Mouse (Mus musculus) kidney, adult 2 months (tissue): ENCODE data around the gene P2ry14. TPM values are rescaled to one million over a fixed set of nuclear protein-coding genes. Genes with fewer than 3 reads are reported as not detected.

ENCODE experiments used
- DNase-seq: peaks from one replicate; pipeline ENCODE4 v3.0.0; 2021
- H3K27ac ChIP-seq: fragments of 200-500 bp; 2 replicates; pipeline ENCODE4 v1.5.1; 2012; ENCODE audit warnings: low read depth, low read length, control low read depth, inconsistent platforms; ENCODE audit not compliant: insufficient read depth
- H3K27me3 ChIP-seq: fragments of 200-500 bp; replicated peaks from 2 replicates; pipeline ENCODE4 v1.6.1; 2012; ENCODE audit warnings: mild to moderate bottlenecking, moderate library complexity, low read length, inconsistent platforms; ENCODE audit not compliant: control insufficient read depth, insufficient read depth
- H3K36me3 ChIP-seq: fragments of 200-500 bp; 2 replicates; pipeline ENCODE4 v1.6.1; 2012; ENCODE audit warnings: mild to moderate bottlenecking, moderate library complexity, low read length, inconsistent platforms; ENCODE audit not compliant: control insufficient read depth, insufficient read depth
- H3K4me1 ChIP-seq: fragments of 200-500 bp; 2 replicates; pipeline ENCODE4 v1.6.1; 2011; ENCODE audit warnings: low read length; ENCODE audit not compliant: control insufficient read depth, insufficient read depth
- H3K4me3 ChIP-seq: fragments of 200-500 bp; 2 replicates; pipeline ENCODE4 v1.5.1; 2011; ENCODE audit warnings: mild to moderate bottlenecking, low read depth, low read length, control low read depth; ENCODE audit not compliant: insufficient read depth
- CTCF ChIP-seq: fragments of 200-500 bp; conservative IDR thresholded peaks from 2 replicates; pipeline ENCODE4 v1.5.1; 2011; ENCODE audit warnings: low read depth, mild to moderate bottlenecking, control low read depth, low read length, moderate library complexity, mixed read lengths; ENCODE audit not compliant: insufficient read depth, insufficient read length
- POLR2A ChIP-seq: fragments of 200-500 bp; IDR thresholded peaks from one replicate; pipeline ENCODE4 v1.6.1; 2011; ENCODE audit warnings: low read depth, low read length, control low read depth
- WGBS: fragments of 180-500 bp; shearing (Covaris S2); methylation state at CpG from one replicate; pipeline ENCODE4 v1.1.7; 2018; 5-methylcytosine and 5-hydroxymethylcytosine counted together
- polyA plus RNA-seq: library from polyadenylated mRNA; depleted of rRNA; stranded (reverse); fragments of >200 nt; gene quantifications from 2 replicates; pipeline ENCODE4 v1.2.3, GENCODE M21; 2012

Gene P2ry14
- polyA plus RNA-seq, 1 experiment, result 3.8 TPM

GRCm38 (mm10) chr3:59168476-59168875, 15.1 kb upstream of the P2ry14 start:
- 89% methylated on average over 6 of the region's 6 CpGs for WGBS
- Histone ChIP-seq H3K27ac (no peak overlapping the region), H3K36me3 (no peaks in the 10 kb centered on the region), H3K4me3 (no peak overlapping the region), H3K27me3 (no peaks in the 10 kb centered on the region), H3K4me1 (no peaks in the 10 kb centered on the region; the same call in 1 of the 2 replicates)
- no peak for DNase-seq
- TF ChIP-seq POLR2A, result no peak
- TF ChIP-seq CTCF, result no peak

GRCm38 (mm10) chr3:59167417-59168054, 14.1 kb upstream of the P2ry14 start:
- H3K4me3 ChIP-seq, result no peak overlapping the region
- no peaks in the 10 kb centered on the region for H3K27me3 ChIP-seq
- TF ChIP-seq CTCF, result no peak
- TF ChIP-seq POLR2A, result no peak
- 52% methylated on average over 2 of the region's 2 CpGs for WGBS
- no peaks in the 10 kb centered on the region for H3K36me3 ChIP-seq
- no peak for DNase-seq
- H3K27ac ChIP-seq, result no peak overlapping the region
- H3K4me1 ChIP-seq, result no peaks in the 10 kb centered on the region; the same call in 1 of the 2 replicates

- TF ChIP-seq POLR2A (no peak), CTCF (no peak)
- Histone ChIP-seq H3K4me1 (no peaks in the 10 kb centered on the region), H3K4me3 (no peak overlapping the region), H3K36me3 (no peaks in the 10 kb centered on the region), H3K27ac (no peak overlapping the region), H3K27me3 (no peaks in the 10 kb centered on the region)
- DNase-seq, result no peak
- WGBS, result 90% methylated on average over 1 of the region's 1 CpGs
Observed at GRCm38 (mm10) chr3:59160465-59160864, 7.0 kb upstream of the P2ry14 start.

DNA sequence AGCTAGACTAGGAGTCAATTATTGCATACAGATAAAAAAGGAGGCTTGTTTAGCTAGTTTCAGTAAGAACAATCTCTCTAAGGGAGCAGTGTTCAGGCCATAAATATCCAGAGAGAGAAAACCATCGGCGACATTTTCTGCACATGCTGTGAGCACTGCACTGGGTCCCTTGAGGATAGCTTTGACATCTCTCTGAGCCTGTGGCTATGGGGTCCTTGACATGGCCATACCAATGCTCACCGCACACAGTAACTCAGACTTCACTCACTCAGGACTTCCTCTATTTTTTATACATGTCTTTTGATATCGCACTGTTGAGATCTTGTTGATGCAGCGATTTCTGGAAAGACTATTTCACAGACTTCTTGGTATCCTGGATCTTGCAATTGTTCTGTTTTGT, 3.6 kb upstream of the P2ry14 start:
- Histone ChIP-seq H3K4me1 (no peaks in the 10 kb centered on the region), H3K4me3 (no peak overlapping the region), H3K27me3 (no peaks in the 10 kb centered on the region), H3K27ac (no peak overlapping the region), H3K36me3 (no peaks in the 10 kb centered on the region)
- DNase-seq, result no peak
- WGBS, result 91% methylated on average over 5 of the region's 5 CpGs
- TF ChIP-seq POLR2A, result no peak
- no peak for TF ChIP-seq CTCF

GRCm38 (mm10) chr3:59155404-59155803, 2.0 kb upstream of the P2ry14 start:
- H3K27me3 ChIP-seq, result no peaks in the 10 kb centered on the region
- WGBS, result 94% methylated on average over 6 of the region's 6 CpGs
- no peaks in the 10 kb centered on the region for H3K4me1 ChIP-seq
- TF ChIP-seq POLR2A (no peak), CTCF (no peak)
- H3K36me3 ChIP-seq, result no peaks in the 10 kb centered on the region
- no peak overlapping the region for H3K4me3 ChIP-seq
- H3K27ac ChIP-seq, result no peak overlapping the region
- DNase-seq, result no peak

DNA sequence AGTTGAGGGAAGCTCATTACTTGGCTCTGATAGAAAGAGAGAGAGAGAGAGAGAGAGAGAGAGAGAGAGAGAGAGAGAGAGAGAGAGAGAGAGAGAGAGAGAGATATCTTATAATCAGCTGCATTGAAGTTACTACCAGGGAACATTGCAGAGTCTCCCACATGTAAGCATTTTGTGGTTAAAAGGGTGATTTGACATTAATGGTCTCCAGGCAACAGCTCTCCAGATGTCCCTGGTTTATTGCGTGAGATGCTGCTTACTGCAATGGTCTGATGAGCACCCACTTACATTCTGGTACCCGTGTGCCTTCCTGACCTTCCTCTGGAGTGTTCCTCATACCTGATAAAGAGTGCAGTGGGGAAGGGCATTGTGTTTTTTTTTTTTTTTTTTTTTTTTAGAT, 1.5 kb upstream of the P2ry14 start:
- Histone ChIP-seq H3K27me3 (no peaks in the 10 kb centered on the region), H3K4me1 (no peaks in the 10 kb centered on the region), H3K27ac (no peak overlapping the region), H3K4me3 (no peak overlapping the region), H3K36me3 (no peaks in the 10 kb centered on the region)
- TF ChIP-seq CTCF (no peak), POLR2A (no peak)
- 64% methylated on average over 2 of the region's 2 CpGs for WGBS
- DNase-seq, result no peak

DNA sequence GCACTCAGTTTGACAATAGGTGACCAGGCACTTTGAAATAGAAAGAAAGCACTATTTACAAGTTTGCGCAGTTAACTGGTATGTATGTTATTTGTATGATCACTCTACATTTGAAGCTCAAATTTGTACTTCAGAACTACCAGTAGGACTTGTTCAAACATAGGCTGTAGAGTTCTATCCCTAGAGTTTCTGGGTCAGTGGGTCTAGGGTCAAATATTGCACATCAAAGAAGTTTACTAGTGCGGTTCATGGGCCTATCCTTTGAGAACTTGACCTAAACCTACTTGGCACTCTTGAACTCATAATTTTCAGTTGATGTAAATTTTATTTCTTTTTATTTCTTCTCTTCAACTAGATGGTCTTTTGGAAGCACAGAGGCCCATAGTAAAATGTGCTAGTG, 2.8 kb downstream of the P2ry14 start:
- 91% methylated on average over 2 of the region's 2 CpGs for WGBS
- no peaks in the 10 kb centered on the region for H3K4me1 ChIP-seq
- H3K27ac ChIP-seq, result no peak overlapping the region
- H3K4me3 ChIP-seq, result no peak overlapping the region
- no peaks in the 10 kb centered on the region for H3K27me3 ChIP-seq
- TF ChIP-seq POLR2A, result no peak
- no peak for TF ChIP-seq CTCF
- no peaks in the 10 kb centered on the region for H3K36me3 ChIP-seq
- no peak for DNase-seq
